Mouse (Mus musculus) embryonic facial prominence, embryonic 14.5 days (tissue): ENCODE measurements around the gene Cers6. TPM values are rescaled to one million over a fixed set of nuclear protein-coding genes. Genes with fewer than 3 reads are reported as not detected.

Source experiments
- ATAC-seq: fragments of 200-750 bp; cut with Nextera tagmentation; 2 replicates; pipeline ENCODE4 v1.8.0; 2017; ENCODE audit warnings: low read depth, moderate number of reproducible peaks, moderate TSS enrichment
- DNase-seq: peaks from one replicate; pipeline ENCODE4 v3.0.0-alpha.2; 2015; ENCODE audit warnings: low spot score
- H3K27ac ChIP-seq: fragments of 300-500 bp; sonication (generic); replicated peaks from 2 replicates; pipeline ENCODE4 v1.5.1; 2014; ENCODE audit warnings: low read depth, mild to moderate bottlenecking, low read length, moderate library complexity
- H3K27me3 ChIP-seq: fragments of 300-500 bp; sonication (generic); replicated peaks from 2 replicates; pipeline ENCODE4 v1.6.1; 2014; ENCODE audit warnings: low read length; ENCODE audit not compliant: control insufficient read depth, insufficient read depth
- H3K36me3 ChIP-seq: fragments of 300-500 bp; sonication (generic); 2 replicates; pipeline ENCODE4 v1.6.1; 2014; ENCODE audit warnings: low read length, mixed read lengths; ENCODE audit not compliant: control insufficient read depth, insufficient read depth
- H3K4me1 ChIP-seq: fragments of 300-500 bp; sonication (generic); 2 replicates; pipeline ENCODE4 v1.6.1; 2014; ENCODE audit warnings: antibody characterized with exemption, low read length; ENCODE audit not compliant: control insufficient read depth, insufficient read depth
- H3K4me2 ChIP-seq: fragments of 300-500 bp; sonication (generic); 2 replicates; pipeline ENCODE4 v1.6.1; 2014; ENCODE audit warnings: low read depth, mild to moderate bottlenecking, low read length, moderate library complexity, mixed read lengths
- H3K4me3 ChIP-seq: fragments of 300-500 bp; sonication (generic); 2 replicates; pipeline ENCODE4 v1.5.1; 2014; ENCODE audit warnings: low read depth, mild to moderate bottlenecking, low read length
- H3K9ac ChIP-seq: fragments of 300-500 bp; sonication (generic); 2 replicates; pipeline ENCODE4 v1.6.1; 2014; ENCODE audit warnings: low read depth, mild to moderate bottlenecking, low read length, moderate library complexity, mixed read lengths
- H3K9me3 ChIP-seq: fragments of 300-500 bp; sonication (generic); 2 replicates; pipeline ENCODE4 v1.6.1; 2016; ENCODE audit warnings: low read length; ENCODE audit not compliant: control insufficient read depth
- WGBS: fragments of 180-500 bp; shearing (Covaris S2); extraction: QIAGEN DNeasy Blood & Tissue Kit; methylation state at CpG from one replicate; pipeline ENCODE4 v1.1.7; 2014; 5-methylcytosine and 5-hydroxymethylcytosine counted together
- polyA plus RNA-seq: library from polyadenylated mRNA; unstranded; fragments of >200 nt; fragmentation: Nextera tagmentation; extraction: Ambion mirVana; gene quantifications from 2 replicates; pipeline ENCODE4 v1.2.1, GENCODE M21; 2014

Gene Cers6
- polyA plus RNA-seq, 1 experiment from 2014 or later, result 24.3 TPM

DNA sequence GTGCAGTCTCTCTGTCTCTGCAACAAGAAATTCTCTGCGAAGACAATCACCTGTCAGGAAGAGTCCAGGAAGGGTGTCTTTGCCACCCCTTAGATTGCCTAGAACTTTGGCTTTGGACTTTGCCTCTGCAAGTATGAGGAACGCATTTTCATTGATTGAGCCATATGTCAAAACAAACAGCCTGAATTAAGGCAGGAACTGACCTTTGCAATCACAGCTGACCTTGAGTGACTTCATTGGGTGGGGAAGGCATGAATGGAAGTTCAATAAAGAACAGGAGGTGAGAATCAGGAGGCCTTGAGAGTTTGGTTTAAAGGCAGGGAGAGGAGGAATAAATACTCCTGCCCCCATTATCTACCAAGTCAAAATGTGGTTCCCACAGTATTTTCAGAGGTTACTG, 850 bp upstream of the Cers6 start:
- WGBS, result 57% methylated on average over 2 of the region's 2 CpGs
- H3K4me3 ChIP-seq, result peak overlapping the region; percentile 86; the same call in 1 of the 2 replicates

DNA sequence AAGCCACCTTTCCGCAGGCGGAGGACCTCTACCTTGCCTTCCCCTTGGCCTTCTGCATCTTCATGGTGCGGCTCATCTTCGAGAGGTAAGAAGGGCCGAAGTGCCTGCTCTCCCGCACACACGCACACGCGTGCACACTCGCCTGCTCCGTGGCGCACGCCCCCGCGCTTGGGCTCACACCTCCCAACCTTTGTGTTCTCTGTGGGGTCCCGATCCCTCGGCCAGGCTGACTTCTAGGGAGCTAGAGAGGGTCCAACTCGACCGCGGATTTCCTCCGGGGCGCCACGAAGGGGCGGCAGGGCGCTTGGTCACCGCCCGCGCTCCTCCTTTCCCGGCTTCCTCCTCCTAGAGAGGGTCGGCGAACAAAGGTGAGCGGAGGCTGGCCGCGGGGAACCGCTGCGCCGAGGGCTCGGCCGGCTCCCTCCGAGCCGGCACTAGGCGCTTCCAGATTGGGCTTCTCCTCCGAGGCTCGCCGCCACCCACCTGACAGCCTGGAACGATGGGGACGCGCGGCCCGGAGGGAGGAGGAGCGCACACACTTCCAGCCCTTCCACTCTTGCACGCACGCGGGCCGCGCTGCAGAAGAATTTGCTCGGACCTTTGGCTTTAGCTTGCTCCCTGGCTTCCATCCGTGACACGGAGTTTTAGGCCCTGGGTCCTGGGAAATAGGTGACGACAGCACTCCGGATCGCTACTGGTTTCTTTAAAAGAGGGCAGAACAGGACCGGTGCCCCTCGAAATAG, 651 bp downstream of the Cers6 start:
- Histone ChIP-seq H3K4me2 (peak overlapping the region; percentile 79), H3K4me1 (peaks cover 7% of the 10 kb centered on the region), H3K36me3 (no peaks in the 10 kb centered on the region), H3K9me3 (no peaks in the 10 kb centered on the region), H3K4me3 (peak overlapping the region; percentile 86), H3K27me3 (no peaks in the 10 kb centered on the region), H3K9ac (peak overlapping the region; percentile 78), H3K27ac (peak overlapping the region; percentile 81)
- WGBS, result 0% methylated on average over 33 of the region's 64 CpGs
- DNase-seq, result peak; percentile 62
- ATAC-seq, result peak; percentile 39

More for the DNA sequence above, 850 bp upstream of the Cers6 start:
- H3K9me3 ChIP-seq, result no peaks in the 10 kb centered on the region
- no peak for DNase-seq
- H3K36me3 ChIP-seq, result no peaks in the 10 kb centered on the region
- H3K4me1 ChIP-seq, result peaks cover 7% of the 10 kb centered on the region
- no peaks in the 10 kb centered on the region for H3K27me3 ChIP-seq
- no peak overlapping the region; the same call in 1 of the 2 replicates for H3K9ac ChIP-seq
- no peak for ATAC-seq
- H3K4me2 ChIP-seq, result peak overlapping the region; percentile 79
- no peak overlapping the region for H3K27ac ChIP-seq

DNA sequence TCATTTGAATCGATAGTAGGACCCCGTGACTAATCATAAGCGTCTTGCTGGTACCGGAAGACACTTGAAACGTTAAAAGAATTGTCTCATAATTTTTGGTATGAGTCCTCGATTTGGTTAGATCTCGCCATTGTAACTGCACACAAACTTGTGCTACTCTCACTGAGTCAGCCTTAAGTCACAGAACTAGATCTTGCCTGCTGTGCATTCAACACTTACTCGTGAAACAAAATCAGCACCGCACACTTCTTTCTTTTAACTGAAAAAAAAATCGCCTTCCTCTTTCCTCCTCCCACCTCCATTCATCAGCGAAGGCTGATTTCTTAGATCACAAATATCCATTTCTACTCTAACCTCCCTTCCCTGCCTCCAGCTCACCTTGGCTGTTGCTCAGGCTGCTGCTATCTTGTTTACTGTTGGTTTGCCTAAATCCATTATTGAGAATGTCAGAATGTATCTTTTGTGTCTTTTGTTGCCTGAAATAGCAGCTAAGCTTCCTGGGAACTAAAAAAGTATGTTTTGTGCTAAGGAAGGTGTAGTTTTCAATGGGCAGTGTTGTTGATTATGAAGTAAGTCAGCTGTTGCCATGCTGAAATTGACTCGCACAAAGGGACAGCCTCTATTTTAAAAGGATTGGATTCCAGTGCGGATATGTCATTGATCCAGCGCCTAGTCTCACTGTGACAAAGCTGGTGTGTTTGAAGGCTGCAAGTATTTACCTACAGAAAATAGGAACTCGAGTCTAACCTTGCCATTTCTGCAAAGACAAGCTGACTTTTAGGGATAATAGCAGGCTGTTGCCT, 1.4 kb downstream of the Cers6 start:
- H3K4me1 ChIP-seq, result peaks cover 7% of the 10 kb centered on the region
- ATAC-seq (no peak), DNase-seq (no peak)
- H3K27ac ChIP-seq, result peak overlapping the region; percentile 81; the same call in 1 of the 2 replicates
- no peaks in the 10 kb centered on the region for H3K9me3 ChIP-seq
- H3K4me3 ChIP-seq, result peak overlapping the region; percentile 86
- no peaks in the 10 kb centered on the region for H3K27me3 ChIP-seq
- peak overlapping the region; percentile 78 for H3K9ac ChIP-seq
- no peaks in the 10 kb centered on the region for H3K36me3 ChIP-seq
- H3K4me2 ChIP-seq, result peak overlapping the region; percentile 79
- 5% methylated on average over 15 of the region's 15 CpGs for WGBS

DNA sequence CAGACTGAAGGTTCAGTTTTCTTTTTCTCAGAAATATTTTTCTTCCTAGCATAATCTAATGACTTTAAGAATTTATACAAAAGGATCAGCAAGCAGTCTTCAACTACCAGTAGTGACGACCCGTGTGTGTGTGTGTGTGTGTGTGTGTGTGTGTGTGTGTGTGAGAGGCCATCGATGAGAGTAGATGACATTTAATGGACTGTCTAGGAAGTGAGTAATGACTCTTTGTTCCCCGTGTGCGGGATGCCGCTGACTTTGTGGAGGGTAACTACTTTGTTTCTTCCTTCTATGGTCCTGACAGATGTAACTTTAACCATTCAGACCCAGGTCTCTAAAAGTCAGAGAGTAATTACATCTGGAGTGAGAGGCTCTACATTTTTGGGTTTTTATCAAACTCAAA, 2.3 kb downstream of the Cers6 start:
- no peak overlapping the region for H3K9ac ChIP-seq
- WGBS, result 20% methylated on average over 6 of the region's 6 CpGs
- H3K36me3 ChIP-seq, result no peaks in the 10 kb centered on the region
- H3K27ac ChIP-seq, result no peak overlapping the region
- H3K27me3 ChIP-seq, result no peaks in the 10 kb centered on the region
- DNase-seq (no peak), ATAC-seq (no peak)
- H3K4me3 ChIP-seq, result peak overlapping the region; percentile 86
- no peaks in the 10 kb centered on the region for H3K9me3 ChIP-seq
- peak overlapping the region; percentile 79 for H3K4me2 ChIP-seq
- H3K4me1 ChIP-seq, result peaks cover 7% of the 10 kb centered on the region

DNA sequence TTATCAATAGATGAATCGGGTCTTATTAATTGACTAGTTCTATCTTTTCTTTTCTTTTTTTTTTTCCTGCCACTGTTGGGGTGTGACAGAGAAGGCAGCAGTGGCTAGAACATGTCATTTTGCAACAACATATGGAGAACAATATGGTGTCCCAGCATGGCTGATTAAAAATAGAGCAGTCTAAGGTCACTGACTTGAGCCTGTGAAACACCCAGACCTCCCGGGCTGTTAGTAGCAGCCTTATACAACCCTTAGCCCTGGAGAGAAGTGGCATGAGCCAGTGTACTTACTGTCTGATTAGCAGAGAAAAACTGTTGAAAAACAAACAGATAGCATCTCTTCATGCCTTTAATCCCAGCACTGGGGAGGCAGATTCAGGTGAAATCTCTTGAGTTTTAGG, 3.1 kb downstream of the Cers6 start:
- no peaks in the 10 kb centered on the region for H3K36me3 ChIP-seq
- no peaks in the 10 kb centered on the region for H3K27me3 ChIP-seq
- no peak for ATAC-seq
- no peak overlapping the region for H3K27ac ChIP-seq
- 0 out of 2 replicates have a peak overlapping the region, but pooled peaks have one; percentile 4 for H3K4me2 ChIP-seq
- H3K4me3 ChIP-seq, result no peak overlapping the region
- no peak for DNase-seq
- no peaks in the 10 kb centered on the region for H3K9me3 ChIP-seq
- WGBS, result 72% methylated on average over 2 of the region's 2 CpGs
- peaks cover 7% of the 10 kb centered on the region for H3K4me1 ChIP-seq
- H3K9ac ChIP-seq, result no peak overlapping the region

DNA sequence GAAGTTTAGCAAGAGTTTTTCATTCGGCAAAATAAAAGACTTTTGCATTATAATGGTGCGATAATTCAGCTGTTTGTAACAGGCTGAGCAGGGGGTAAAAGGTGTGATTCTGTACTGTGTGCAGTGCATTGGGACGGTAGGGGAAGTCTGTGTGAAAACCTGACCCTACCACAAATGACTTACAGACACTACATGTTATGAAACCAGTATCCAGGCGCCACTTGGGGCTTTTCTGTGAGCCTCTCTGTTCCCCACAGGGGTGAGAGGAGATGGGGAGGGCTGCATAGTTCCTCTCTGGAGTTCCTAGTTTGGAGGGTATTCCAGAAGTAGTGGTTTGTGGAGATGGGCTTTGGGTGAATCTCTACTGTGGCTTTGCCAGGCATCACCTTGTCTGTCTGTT, 5.9 kb downstream of the Cers6 start:
- Histone ChIP-seq H3K4me3 (no peak overlapping the region), H3K27ac (no peak overlapping the region), H3K4me1 (peaks cover 7% of the 10 kb centered on the region), H3K36me3 (no peaks in the 10 kb centered on the region), H3K9ac (no peak overlapping the region), H3K9me3 (no peaks in the 10 kb centered on the region), H3K4me2 (no peak overlapping the region), H3K27me3 (no peaks in the 10 kb centered on the region)
- 67% methylated on average over 4 of the region's 4 CpGs for WGBS
- DNase-seq (no peak), ATAC-seq (no peak)

DNA sequence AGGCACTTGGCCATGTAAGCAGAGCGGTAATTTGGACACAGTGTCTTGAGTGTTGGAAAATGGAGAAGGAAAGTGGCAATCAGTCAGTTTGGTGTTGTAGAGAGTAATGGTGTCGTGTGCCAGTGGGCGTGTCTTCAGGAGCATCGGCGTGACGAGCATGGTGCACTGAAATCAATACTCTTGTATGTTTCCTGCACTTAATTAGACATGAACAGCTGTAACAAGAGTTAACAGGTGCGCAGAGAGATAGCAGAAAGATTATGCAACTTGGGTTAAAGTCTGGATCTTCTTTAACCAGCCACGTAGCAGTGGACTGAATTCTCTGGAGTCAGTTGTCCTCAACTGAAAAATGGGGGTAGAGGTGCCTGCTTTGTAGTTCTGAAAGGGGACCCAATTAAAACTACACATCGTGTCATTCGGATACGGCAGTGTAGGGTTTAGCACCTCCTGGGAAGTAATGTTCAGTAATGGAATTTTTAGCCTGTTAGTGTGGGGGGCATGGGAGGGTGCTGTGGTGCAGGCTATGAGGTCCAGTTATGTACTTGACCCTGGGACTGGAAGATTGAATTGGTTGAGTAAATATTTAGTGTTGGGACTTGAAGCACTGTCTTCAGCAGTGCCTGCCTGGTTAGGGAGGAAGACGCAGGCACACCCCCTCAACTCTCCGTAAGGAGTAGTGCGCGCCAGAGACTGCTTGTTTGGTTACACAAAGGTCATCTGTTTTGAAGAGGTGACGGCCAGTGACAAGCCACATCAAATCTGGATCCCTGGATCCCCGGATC, 9.9 kb downstream of the Cers6 start:
- Histone ChIP-seq H3K9me3 (no peaks in the 10 kb centered on the region), H3K27me3 (no peaks in the 10 kb centered on the region), H3K27ac (no peak overlapping the region), H3K4me1 (peaks cover 5% of the 10 kb centered on the region; the same call in 1 of the 2 replicates), H3K36me3 (no peaks in the 10 kb centered on the region), H3K4me2 (no peak overlapping the region), H3K4me3 (no peak overlapping the region), H3K9ac (no peak overlapping the region)
- WGBS, result 73% methylated on average over 17 of the region's 17 CpGs
- DNase-seq, result no peak
- ATAC-seq, result no peak

DNA sequence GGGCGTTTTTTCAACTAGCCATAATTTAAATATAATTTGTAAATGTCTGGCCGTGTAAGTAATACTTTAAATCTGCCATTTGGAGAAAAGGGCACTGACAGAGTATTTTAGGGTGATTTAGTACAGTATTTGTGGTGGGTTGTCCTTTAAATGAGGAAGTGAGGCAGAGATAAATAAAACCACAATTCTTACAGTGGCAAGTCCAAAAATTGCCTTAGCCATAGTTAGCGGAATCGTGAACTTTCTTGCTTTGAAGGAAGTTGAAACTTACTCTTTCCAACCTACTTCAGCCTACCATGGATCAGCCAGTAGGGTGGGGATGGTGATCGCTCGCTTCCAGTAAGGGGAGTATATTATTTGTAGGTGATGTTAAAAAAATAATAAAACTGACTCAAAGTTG, 11.8 kb downstream of the Cers6 start:
- Histone ChIP-seq H3K36me3 (no peaks in the 10 kb centered on the region), H3K9ac (no peak overlapping the region), H3K4me2 (no peak overlapping the region), H3K4me1 (peaks cover 5% of the 10 kb centered on the region; the same call in 1 of the 2 replicates), H3K4me3 (no peak overlapping the region), H3K9me3 (no peaks in the 10 kb centered on the region), H3K27me3 (no peaks in the 10 kb centered on the region), H3K27ac (no peak overlapping the region)
- ATAC-seq, result no peak
- no peak for DNase-seq
- 78% methylated on average over 6 of the region's 6 CpGs for WGBS
